Mouse (Mus musculus) lung, adult 2 months (tissue): Measurements from ENCODE around the gene Slc25a27. TPM values are rescaled to one million over a fixed set of nuclear protein-coding genes. Genes with fewer than 3 reads are reported as not detected.

ENCODE experiments used
- DNase-seq: peaks from one replicate; pipeline ENCODE4 v3.0.0; 2022
- H3K4me1 ChIP-seq: fragments of 200-500 bp; 2 replicates; pipeline ENCODE4 v1.6.1; 2011; ENCODE audit warnings: low read length; ENCODE audit not compliant: control insufficient read depth, insufficient read depth
- H3K4me3 ChIP-seq: fragments of 200-500 bp; replicated peaks from 2 replicates; pipeline ENCODE3; 2011; ENCODE audit warnings: low read depth, mild to moderate bottlenecking, control low read depth, low read length; ENCODE audit errors: extremely low read depth
- CTCF ChIP-seq: fragments of 200-500 bp; IDR thresholded peaks from 2 replicates; pipeline ENCODE4 v1.5.1; 2011; ENCODE audit warnings: mild to moderate bottlenecking, low read length, control low read depth; ENCODE audit not compliant: insufficient read depth
- POLR2A ChIP-seq: fragments of 200-500 bp; IDR thresholded peaks from 2 replicates; pipeline ENCODE4 v1.6.1; 2011; ENCODE audit warnings: low read depth, mild to moderate bottlenecking, control low read depth, low read length, borderline replicate concordance; ENCODE audit errors: extremely low read depth
- WGBS: fragments of 180-500 bp; shearing (Covaris S2); methylation state at CpG from one replicate; pipeline ENCODE4 v1.1.7; 2018; 5-methylcytosine and 5-hydroxymethylcytosine counted together
- polyA plus RNA-seq: library from polyadenylated mRNA; depleted of rRNA; stranded (reverse); fragments of >200 nt; gene quantifications from 2 replicates; pipeline ENCODE4 v1.2.3, GENCODE M21; 2012

The Slc25a27 gene
- polyA plus RNA-seq, 1 experiment: 4.3 TPM

DNA sequence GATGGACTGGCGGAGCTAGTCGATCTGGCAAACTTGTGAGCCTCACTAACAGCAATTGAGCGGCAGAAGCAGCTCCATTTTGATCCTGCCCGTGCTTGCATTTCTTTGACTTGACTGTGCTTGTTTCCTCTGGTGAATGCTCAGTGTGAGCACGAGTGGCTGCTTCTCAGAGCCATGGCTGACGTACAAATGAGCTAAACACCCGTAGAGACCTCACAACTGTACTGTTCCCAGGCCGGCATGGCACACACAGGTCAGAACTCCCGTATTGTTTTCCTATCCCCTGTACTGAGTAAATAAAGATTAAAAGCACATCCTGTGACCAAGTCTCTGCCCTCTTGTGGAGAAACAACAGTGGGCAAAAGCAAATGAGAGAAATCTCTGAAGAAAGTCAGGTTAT, 22.6 kb upstream of the Slc25a27 start:
- DNase-seq: no peak
- WGBS: 62% methylated on average over 9 of the region's 9 CpGs
- no peak overlapping the region for H3K4me3 ChIP-seq
- TF ChIP-seq CTCF: no peak
- H3K4me1 ChIP-seq: no peaks in the 10 kb centered on the region

DNA sequence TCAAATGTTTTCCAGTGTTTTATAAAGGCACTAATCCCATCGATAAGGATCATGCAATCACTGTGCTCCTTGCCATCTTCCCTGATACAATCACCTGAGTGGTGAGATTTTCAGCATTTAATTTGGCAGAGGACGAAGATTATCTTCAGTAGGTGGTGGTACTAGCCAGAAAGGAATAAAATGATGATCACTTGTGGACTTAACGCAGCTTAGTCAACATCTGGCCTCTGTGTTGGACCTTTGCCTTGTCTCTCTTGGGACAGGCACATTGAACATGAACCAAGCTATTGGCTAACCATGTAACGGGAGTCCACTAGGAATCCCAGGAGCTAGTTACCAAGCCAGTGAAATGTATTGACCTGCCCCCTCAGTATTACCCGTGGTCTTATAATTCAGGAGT, 17.6 kb upstream of the Slc25a27 start:
- no peak for DNase-seq
- TF ChIP-seq POLR2A (no peak), CTCF (no peak)
- Histone ChIP-seq H3K4me3 (no peak overlapping the region), H3K4me1 (no peaks in the 10 kb centered on the region)
- 93% methylated on average over 5 of the region's 5 CpGs for WGBS

DNA sequence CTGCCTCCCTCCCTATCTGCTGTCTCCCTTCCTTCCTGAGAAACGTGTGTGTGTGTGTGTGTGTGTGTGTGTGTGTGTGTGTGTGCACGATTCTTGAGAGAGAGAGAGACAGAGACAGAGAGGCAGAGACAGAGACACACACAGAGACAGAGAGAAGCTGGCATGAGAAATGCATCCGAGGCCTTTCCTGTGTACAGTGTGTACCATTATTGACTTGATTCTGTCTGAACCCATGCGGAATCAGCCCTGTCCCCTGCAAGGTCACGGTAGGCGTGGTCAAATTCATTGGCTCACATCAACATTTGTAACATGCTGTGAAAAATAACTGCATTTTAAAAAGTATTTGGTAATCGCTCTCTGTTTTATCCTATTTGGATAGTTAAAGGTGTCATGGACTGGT, 17.1 kb upstream of the Slc25a27 start:
- WGBS: 79% methylated on average over 7 of the region's 7 CpGs
- H3K4me1 ChIP-seq: no peaks in the 10 kb centered on the region
- TF ChIP-seq POLR2A (no peak), CTCF (no peak)
- no peak for DNase-seq
- no peak overlapping the region for H3K4me3 ChIP-seq

DNA sequence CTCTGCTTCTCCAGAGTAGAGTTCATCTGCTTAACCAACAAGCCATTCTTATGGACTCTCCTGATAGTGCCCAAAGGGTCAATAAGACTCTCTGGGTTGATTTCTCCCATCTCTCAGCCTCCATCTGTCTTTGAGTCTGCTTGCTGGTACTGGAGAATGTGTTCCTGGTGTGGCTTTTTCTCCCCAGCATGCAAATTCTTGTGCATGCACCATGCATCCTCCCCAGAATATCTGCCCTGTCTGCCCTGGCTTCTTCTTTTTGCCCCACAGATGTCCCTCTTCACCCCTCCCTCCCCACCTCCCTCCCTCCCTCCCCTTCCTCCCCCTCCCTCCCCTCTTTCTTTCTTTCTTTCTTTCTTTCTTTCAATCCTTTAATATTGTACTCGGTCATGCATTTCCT, 10.3 kb upstream of the Slc25a27 start:
- no peak for TF ChIP-seq CTCF
- TF ChIP-seq POLR2A: no peak
- 65% methylated on average over 1 of the region's 1 CpGs for WGBS
- H3K4me1 ChIP-seq: peaks cover 6% of the 10 kb centered on the region
- H3K4me3 ChIP-seq: no peak overlapping the region
- no peak for DNase-seq

DNA sequence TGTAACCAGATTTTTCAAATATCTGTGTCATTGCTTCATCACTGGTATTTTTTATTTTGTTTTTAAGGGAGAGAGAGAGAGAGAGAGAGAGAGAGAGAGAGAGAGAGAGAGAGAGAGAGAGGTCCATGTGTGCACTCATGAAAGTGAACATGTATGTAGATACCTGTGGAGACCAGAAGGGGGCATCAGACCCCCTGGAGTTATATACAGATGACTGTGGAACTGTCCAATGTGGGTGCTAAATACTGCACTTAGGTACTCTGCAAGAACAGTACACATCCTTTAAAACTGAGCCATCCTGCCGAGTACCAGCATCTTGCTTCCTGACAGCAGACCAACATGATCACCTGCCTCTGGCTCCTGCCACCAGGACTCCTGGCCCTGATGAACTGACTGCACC, 9.2 kb upstream of the Slc25a27 start:
- Histone ChIP-seq H3K4me3 (no peak overlapping the region), H3K4me1 (peaks cover 6% of the 10 kb centered on the region)
- no peak for DNase-seq
- 95% methylated on average over 1 of the region's 1 CpGs for WGBS
- TF ChIP-seq POLR2A (no peak), CTCF (no peak)

DNA sequence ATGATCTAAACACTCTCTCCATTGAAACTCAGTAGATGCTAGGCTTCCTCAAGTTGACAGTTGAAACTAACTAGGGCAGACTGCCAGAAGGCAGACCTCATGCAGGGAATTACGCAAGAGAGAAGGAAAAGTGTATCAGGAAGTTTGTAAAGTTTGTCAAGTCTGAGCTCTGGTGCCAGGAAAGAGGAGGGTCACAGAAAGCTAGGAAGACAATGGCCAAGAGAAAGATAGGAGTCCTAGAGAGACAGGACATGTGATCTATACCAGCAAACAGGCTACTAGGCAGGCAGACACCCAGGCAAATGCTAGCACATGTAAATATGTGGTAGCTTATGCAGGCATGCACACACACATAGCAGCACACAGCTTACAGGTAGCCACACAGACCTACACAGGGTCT, 8.2 kb upstream of the Slc25a27 start:
- Histone ChIP-seq H3K4me1 (peaks cover 6% of the 10 kb centered on the region), H3K4me3 (no peak overlapping the region)
- TF ChIP-seq POLR2A: no peak
- TF ChIP-seq CTCF: no peak
- DNase-seq: peak; percentile 36
- 13% methylated on average over 1 of the region's 1 CpGs for WGBS

DNA sequence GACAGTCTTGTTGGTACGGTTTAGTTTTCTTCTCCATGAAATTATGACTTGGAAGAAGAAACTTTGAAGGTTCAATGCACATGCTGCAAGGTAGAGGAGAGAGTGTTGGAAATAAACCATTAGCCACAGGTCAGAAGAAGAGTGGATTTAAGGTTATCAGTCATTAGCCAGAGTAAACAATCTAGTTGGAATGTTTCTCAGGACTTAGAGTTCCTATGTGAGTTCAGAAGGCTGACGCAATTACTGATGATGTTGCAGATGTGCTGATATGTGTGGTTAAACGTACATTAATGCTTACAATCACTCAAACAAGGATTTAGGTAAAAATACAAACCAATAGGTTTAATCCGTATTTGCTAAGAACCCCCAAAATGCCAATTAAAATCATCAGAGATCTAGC, 4.9 kb upstream of the Slc25a27 start:
- WGBS: 57% methylated on average over 4 of the region's 4 CpGs
- peaks cover 6% of the 10 kb centered on the region for H3K4me1 ChIP-seq
- TF ChIP-seq POLR2A (no peak), CTCF (no peak)
- H3K4me3 ChIP-seq: no peak overlapping the region
- DNase-seq: no peak

DNA sequence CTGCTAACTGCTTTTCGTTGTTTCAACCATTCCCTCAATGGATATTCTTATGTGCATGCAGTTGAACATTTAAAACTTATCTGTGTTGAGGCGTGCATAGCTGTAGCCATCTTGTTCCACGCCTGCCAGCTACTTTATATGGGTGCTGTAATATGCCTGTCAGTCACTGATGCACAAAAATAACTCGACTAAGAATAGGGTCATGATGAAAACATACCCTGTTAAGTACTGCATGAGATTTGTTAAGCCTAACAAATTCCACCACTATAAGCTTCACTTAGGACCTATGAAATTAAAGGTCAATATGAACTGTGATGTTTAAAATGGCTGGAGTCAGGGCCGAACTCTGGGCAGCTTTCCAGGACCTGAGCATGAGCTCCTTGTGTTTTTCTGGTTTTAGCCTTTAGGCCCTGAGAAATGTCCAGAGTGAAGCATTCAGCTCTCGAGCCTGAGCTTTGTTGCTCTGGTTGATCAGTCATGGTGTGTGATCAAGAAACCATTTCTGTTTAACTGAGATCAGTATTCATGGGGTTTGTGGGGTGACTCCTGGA, 2.2 kb upstream of the Slc25a27 start:
- Histone ChIP-seq H3K4me3 (no peak overlapping the region), H3K4me1 (no peaks in the 10 kb centered on the region)
- TF ChIP-seq POLR2A: no peak
- TF ChIP-seq CTCF: no peak
- no peak for DNase-seq
- 51% methylated on average over 6 of the region's 6 CpGs for WGBS

DNA sequence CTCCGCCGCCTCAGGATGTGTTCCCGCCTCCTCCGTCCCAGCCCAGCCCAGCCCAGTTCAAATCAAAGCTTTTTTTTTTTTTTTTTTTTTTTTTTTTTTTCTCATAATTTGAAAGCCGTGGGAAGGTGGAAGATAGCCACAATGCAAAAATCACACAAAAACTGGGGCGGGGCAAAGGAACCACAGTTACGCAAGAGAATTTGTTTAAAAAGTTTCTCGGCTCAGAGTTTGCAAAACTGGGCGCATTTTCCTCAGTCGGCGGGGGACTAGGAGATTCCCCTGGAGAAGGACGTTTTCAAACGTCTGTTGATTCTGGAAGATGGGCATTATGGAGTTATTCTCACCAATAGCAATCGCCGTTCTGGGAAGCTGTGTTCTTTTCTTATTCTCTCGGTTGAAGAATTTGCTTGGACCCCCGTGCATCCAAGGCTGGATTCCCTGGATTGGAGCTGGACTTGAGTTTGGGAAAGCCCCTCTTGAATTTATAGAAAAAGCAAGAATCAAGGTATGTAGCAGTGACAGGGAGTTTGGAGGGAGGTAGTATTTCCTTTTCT, 353 bp upstream of the Slc25a27 start, which contains the start of gene Cyp39a1:
Gene Cyp39a1, plus strand, starts transcription at position 136 of the 554 bp plus-strand sequence.
- no peak for TF ChIP-seq CTCF
- TF ChIP-seq POLR2A: no peak
- under 1% methylated on average over 17 of the region's 17 CpGs for WGBS
- Histone ChIP-seq H3K4me1 (no peaks in the 10 kb centered on the region), H3K4me3 (peak within 1 kb of the TSS; percentile 66)
- DNase-seq: no peak

DNA sequence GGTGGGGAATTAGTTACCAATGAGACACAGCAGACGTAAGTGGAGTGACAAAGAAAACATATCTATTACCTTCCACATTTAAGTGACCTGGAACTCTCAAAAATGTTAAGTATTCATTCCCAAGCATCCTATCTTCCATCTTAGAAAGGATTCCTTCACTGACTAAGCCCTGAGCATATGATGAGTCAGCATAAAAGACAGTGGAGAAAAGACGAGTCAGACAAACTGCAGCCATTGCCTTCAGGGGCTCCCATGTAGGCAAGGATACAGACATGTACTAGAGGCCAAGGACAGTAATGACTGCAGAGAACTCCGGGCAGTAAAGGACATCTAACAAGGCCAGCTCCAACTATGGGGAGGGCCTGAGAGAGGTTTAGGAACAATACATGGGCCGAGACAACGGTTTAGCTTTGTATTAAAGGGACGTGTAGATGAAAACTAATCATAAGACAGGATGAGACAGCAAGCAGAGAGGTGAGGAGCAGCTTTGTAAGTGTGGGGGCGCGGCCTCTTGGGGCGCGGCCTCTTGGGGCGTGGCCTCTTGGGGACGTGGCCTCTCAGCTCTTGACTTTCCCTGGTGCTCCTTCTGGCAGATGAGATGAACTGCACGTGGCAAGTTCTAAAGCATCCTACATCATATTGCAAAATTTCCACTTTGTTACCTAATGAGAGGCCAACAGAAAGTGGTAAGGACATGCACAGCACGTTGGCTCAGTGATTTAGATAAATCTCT, 15.5 kb downstream of the Slc25a27 start:
- no peak for DNase-seq
- TF ChIP-seq CTCF: no peak
- TF ChIP-seq POLR2A: no peak
- Histone ChIP-seq H3K4me1 (no peaks in the 10 kb centered on the region), H3K4me3 (no peak overlapping the region)
- WGBS: 75% methylated on average over 14 of the region's 14 CpGs
